Mouse (Mus musculus) thymus, postnatal 36 days (tissue): ENCODE data around the gene Tardbp.

Experiments
- DNase-seq, 2 experiments: peaks; one replicate each; pipeline ENCODE4 v3.0.0; 2022; ENCODE audit warnings: mixed read lengths in 2 of 2

Gene Tardbp

DNA sequence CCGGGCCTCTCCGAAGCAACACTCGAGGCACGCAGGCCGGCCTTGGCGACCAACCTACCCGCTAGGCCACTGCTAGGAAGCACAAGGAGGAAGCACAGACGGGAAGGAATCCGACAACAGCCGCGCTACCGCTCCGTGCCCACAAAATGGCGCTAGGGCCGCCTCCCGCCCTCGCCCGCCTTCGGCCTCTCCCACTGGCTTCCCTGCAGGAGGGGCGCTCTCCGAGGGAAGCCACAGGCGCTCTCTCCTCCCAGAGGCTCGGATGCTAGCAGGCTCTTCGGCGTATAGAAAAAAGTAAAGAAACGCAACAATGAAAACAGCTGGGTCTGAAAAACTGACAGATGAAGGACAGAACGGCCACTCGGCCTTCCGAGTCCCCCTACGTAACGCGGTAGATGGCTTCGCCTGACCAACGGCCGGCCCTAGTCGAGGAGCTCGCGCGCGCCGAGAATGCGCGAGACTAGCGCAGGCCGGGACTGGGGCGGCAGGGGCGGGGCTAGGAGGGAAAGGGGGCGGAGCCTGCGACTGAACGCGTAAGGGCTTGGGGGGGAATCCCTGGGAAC, at the start of gene Tardbp:
Gene Tardbp (minus strand): TSS at position 397 of the 563 bp plus-strand sequence.
- DNase-seq, result peak; percentile 96 to 97

DNA sequence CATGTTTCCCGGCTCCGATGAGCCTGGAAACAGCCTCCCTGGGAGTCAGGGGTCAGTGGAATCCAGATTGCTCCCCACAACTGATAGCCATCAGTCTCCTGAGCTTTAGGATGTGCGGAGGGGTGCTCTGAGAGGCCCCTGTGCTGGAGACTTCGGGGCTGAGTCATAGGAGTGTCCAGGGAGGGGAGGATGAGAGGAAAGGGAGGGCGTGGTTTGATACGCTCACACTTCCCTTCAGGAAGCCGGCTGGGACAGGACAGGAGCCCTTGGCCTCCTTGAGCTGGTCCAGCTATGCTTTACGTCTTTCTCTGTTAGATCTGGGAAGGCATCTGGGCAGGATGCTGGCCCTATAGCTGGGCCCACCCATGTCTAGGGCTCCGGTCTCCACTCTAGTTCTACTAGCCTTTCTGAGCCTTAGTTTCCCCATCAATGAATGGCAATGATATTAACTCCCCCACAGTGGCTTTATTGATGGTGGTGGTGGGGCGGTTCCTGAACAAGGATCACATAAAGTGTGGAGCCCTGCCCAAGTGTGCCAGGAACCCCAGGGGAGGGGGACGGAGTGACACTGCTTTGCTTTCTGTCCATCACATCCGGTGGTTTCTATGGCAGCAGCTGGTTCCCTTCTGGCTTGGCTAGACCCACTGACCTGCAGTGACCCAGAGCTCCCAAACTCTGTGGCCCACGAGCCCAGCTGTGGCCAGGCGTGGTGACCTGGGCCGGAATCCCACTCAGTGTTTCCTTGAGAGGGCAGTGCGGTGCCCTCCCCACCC, 49.6 kb upstream of the Tardbp start:
- DNase-seq, result no peak

DNA sequence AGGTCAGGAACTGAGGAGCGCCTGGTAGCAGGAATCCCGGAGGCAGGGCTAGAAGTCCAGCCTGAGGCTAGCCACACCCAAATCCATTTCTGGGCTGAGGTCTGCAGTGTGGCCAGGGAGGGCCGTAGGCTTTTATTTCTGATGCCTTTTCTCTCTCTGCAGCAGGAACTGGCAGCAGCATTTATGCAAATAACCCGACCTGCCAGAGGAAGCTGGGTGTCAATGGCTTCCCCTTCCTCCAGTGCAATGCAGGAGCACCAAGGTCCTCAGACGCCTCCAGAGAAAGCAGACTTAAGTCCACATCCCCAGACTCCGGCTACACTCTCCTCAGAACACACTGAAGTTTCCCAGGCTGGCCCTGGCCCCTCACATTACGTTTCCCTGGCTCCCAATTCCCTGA, 48.2 kb upstream of the Tardbp start:
- no peak for DNase-seq

DNA sequence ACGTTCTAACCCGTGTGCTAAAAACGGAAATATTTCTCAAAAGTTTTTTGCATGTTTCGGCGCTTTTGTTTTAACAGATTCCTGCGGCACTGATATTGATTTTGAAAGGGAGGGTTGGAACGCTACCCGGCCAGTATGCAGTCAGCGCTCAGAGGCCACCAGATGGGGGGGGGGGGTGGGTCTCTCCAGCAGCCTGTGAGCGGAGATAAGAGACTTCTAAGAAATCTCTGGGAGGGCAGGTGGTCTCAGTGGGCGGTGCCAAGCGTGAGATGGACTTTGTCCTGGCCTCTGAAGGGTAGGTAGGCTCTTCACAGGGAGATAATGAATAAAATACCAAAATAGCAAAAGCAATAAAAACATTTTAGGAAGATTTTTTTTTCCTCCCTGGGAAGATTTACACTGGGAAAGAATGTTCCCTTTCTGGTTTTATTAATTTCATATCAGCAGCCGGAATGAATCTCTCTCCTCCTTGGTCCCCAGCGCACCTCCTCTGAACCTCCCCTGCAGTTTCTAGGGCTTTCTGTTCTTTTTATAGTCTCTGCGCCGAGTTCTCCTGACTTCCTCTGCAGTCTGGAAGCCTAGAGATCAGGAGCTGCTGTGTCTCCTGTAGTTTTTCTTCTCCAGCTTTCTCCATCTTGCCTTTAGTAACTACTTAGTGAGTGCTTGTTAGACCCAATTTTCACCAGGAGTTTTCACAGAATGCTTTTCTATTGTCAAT, 44.6 kb upstream of the Tardbp start:
- no peak for DNase-seq

DNA sequence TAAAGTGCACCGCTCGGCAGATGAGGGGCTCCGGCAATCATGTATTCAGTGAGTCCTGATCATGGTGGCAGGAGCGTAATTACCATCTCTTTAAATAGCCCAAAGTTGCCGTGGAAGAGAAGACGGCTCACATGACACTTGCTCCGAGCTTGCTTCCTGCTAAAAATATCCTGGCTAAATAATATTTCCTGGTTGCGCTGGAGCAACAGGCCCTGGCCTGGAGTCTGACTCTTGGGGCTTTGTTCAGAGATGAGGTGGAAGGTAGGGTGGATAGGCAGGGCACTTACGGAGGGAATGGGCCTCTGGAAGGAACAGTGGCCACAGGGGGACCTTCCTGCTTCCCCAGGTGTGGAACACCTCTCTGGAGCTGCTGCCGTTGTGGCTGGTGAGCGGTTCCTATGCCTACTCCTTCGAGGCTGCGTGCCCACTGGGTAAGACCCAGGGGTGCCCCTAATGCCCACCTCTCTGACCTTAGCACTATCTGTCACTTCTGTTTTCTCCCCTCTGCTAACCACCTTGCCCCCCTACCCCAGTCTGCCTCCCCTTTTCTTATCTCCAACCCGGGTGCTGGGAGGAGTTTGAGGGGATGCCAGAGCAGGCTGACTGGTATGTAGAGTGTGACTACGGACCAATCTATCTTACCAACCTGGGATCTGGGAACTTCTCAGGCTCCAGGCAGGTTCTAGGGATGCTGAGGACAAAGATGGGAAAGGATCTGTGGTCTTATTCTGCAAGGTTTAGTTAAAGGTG, 40.4 kb upstream of the Tardbp start:
- DNase-seq, result no peak

DNA sequence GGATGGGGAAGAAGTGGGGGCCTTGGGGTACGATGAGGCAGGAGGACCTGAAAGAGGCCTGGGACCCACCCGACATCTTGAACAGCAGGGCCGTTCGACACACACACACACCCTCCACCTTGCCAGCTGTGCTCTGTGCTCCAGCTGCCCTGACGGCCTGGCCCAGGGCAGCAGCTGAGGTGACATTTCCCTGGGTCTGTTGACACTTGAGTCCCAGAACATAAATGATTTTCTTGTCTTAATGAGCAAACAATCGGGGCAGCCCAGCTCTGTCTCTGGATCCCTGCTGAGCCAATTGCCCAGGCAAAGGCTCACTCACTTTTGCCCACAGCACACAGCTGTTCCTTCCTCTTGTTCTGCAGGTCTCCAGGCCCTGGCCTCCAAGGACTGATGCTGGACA, 37.2 kb upstream of the Tardbp start:
- DNase-seq, result no peak

DNA sequence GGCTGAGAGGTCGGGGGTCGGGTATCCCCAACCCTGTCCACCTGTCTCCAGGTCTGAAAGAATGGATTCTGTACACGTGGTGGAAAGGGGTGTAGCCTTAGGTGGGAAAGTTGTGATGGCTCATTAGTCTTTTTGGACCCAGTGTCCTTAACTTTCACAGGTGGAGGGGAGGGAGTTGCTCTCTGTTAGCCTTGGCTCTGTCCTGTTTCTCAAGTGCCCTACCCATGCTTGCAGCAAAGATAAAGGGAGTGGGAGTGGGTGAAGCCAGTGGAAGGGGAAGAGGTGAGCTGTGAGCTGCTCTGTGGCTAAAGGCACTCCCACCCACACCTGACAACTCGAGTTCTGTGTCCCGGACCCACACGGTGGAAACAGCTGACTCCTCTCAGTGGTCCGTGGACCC, 36.5 kb upstream of the Tardbp start:
- no peak for DNase-seq

DNA sequence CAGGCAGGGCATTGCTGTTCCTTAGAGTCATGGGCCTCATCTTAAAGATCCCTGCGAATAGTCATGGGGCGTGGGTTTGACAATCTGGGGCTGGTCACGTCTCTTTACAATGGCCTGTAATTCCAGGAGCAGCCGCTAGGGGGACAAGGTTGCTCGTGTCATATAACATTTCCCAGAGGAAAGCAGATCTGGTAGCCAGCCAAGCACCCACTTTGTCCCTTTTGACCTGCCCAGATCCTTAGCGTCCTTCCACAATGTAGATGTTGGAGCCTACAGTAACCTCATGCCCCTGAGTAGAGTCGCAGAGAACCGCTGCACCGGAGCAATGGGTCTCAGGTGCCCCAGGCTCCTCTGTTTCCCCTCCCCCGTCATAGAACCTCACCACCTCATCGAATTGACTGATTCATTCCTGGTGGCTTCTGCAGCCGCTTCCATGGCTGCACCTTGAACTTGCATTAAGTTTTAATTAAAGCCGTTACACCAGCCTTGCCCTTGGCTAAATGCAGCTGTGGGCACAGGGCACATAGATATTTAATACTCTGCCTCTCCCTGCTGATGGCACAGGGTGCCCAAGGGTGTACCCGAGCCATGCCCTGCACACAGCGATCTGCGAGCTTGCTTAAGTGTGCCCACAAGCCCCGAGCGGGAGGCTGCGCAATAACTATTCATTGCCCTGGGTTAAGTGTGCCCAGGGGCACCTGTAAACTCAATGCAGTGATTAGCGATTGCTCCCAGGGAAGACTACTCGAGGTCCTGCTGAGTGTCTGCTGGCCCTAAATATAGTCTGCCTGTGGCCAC, 35.5 kb upstream of the Tardbp start:
- DNase-seq, result peak; percentile 70 to 77

DNA sequence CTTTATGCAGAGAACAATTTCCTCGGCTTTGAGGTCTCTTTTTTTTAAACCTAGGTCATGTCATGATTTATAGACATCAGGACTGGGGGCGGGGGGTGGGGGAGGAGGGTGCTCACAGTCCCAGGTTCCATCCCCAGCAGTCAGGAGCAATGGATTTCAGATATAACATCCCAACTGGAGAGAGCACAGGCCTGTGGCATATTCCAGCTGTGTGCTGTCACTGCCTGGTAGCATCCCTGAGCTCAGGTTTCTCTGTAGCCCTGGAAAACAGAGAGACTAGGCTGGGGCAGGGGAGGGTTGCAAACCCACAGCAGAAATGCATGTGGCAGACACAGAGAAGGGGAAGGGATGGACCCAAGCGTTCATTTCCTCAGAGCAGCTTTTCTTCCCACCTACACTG, 33.4 kb upstream of the Tardbp start:
- DNase-seq, result no peak

DNA sequence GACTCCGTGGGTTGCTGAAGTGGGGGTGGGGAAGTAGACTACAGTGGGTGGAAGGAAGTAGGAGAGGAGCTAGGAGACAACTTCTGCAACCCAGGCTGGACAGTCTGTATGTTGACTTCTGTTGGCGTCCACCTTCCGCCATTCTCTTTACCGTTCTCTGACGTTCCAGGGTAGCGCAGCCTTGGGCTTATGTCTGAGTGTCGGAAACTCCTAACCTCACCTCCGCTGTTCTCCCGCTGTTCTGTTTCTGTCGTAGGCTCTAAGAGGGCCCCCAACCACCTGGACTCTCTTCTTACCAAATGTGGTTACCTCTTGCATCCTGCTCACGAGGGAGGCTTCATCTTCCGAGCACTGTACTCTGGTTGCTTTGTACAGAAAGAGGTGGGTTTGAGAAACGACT, 31.0 kb upstream of the Tardbp start:
- peak; percentile 68 to 80 for DNase-seq

DNA sequence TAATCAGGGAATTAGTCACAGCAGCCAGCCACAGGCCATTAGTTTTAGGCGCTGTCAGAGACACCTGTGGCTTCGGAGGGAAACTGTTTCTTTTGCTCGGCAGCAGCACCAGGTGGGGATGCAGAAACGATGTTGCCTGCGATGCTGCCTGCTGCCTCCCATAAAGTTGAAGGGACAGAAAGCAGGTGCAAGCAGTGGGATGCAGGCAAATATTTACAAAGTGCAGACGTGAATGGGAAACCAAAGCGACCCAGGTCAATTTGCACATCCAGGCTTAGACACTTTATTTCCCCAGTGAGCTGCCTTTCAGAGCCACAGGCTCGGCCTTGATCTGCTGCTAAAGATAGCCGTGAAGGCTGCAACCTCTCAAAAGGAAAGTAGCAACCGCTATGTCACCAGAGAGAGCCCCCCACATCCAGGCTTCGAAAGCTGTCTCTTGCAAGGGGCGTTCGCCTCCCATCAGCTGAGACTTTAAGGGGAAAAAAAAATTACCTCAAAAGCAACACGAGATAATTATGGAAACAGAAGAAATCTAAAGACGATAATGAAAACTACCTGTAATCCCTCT, 30.0 kb upstream of the Tardbp start:
- peak; percentile 58 to 62 for DNase-seq

DNA sequence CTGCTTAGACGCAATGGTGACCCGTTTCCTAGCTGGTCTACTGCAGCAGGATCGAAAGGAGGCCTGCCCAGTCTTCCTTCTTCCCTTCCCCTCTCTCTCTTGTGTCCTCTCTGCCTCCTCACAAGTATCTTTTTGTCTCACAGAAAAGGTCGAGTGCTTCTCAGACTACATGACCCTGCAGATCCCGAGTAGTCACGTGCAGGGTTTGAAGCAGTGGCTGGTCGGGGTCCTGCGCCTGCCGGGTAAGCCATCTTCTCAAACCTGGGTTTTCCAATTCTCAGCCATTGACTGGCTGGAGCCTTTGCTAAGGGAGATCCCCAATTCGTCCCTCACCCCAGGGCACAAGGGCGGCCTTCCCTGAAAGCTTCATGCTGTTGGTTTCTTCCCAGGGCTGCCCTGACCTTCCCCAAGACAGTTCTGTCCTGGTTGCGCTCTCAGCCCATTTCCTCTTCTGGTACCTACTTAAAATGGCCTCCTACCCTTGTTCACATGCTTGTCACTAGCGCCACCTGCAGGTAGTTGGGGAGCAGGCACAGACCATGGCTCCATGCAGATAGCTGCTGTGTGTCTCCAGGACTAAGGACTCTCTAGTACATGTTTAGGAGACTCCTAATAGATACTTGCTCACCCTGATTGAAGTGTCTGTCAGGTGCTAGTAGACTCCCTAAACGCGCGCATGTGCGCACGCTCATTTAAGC, 28.0 kb upstream of the Tardbp start:
- DNase-seq, result peak; percentile 55 to 64

DNA sequence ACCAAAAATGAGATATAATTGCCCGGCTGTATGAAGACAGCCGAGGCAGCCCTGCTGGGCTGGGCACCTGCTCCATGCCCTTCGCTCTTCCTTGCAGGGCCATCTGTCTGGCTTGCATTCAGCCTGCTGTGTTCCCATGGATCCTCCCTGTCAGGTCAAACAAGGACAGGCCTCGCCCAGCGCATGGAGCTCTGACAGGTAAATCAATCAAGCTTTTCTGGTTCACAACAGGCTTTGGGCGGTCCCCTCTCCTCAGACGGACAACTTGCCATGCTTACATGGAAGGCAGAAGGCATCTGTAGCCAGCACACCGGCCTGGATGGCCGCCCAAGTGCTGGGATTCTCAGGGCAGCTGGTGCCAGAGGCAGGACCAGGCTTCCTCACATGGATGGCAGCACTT, 24.2 kb upstream of the Tardbp start:
- no peak for DNase-seq

DNA sequence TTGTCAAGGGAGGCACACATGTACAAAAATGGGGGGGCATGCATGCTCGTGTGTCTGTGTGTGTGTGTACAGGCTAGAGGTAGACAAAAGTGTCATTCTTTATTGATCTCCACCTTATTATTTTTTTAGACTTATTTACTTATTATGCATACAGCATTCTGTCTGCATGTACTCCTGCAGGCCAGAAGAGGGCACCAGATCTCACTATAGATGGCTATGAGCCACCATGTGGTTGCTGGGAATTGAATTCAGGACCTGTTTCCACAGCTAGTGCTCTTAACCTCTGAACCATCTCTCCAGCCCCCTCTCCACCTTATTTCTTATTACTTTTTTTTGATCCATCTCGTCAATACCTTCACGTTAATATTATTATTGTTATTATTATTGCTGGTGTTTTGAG, 22.5 kb upstream of the Tardbp start:
- no peak for DNase-seq

DNA sequence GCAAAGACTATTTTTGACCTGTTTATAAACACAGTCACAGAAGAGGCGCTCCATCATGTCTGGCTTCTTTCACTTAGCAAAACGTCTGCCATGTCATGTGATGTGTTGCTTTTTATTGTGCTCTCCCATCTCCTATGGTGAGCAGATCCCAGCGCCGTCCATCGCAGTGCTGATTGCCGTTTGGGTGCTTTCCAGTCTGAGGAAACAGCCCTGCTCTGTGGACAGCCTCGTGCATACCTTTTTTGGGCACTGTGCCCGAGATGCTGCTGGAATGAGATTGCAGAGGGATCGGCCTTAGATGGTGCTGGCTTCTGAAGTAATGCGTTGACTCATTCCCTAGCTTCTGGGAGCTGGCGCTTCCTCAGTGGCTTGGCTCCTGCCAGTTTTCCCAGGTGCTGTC, 19.8 kb upstream of the Tardbp start:
- no peak for DNase-seq

DNA sequence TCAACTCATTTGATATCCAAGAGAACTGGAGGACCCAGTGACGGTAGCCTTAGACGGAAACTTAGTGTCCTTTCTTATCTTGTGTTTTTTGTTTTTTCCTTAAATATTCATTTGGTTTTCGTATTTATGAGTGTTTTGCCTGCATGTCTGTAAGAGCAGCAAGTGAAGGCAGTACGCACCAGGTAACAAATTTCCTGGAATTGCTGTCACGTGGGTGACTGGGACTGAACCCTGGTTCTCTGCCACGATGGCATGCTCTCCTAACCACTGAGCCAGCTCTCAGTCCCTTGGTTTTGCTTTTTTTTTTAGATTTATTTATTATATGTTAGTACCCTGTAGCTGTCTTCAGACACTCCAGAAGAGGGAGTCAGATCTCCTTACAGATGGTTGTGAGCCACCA, 18.1 kb upstream of the Tardbp start:
- DNase-seq, result no peak

DNA sequence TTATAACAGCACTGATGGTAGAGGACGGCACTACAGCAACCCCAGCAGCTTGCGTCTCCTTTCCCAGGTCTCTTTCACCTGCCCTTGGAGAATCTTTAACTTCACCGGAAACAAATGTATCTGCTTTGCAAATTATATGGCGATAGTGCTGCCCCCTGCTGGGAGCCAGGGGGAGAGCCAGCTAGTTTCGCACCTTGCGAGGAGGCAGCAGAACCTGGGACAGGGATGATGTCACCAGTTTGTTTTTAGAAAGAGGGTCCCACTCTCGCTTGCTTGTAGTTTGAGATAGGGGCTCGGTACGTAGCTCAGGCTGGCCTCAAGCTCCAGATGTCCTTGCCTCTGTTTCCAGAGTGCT, 17.3 kb upstream of the Tardbp start:
- peak; percentile 79 for DNase-seq

DNA sequence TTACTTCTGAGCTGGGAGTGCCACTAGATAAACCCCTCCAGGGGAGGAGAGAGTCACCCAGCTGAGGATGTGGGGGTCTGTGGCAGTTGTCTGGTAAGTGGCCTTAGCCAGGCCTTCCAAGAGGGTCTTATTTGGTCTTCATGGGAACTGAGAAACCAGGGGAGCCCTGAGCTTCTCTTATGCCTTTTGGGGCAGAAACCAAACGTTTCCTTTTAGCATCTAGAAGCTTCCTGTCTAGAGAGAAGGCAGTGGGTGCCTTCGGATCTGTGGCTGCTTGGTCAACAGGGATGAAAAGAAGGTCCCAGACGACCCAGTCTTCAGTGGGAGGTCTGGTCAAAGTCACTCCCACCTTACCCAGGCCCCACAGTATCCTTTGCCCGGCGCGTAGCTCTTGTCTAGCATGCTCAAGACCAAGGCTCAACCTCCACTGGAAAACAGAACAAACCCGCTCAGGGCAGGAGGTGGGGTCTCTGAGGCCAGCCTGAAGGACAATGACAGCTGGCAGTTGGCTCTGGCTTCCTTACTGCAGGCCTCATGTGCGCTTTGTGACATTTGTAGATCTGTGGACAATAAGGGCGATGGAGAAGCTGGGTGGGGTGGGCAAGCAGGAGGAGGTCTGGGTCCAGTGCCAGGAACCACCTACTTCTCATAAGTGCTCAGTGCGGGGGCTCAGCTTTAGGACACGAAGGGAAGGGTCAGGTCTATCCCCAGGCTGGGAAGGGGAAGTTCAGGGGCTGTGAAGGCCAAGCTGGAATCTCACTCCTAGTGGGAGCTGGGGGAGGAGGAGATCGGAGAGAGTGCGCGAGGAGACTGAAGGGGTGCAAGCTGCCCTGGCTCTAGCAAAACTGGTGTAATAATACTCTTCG, 16.7 kb upstream of the Tardbp start, which contains the start of gene Gm572:
Gene Gm572 (plus strand): TSS at position 27 of the 866 bp plus-strand sequence.
- peak in 1 of 2 experiments; percentile 17 for DNase-seq

DNA sequence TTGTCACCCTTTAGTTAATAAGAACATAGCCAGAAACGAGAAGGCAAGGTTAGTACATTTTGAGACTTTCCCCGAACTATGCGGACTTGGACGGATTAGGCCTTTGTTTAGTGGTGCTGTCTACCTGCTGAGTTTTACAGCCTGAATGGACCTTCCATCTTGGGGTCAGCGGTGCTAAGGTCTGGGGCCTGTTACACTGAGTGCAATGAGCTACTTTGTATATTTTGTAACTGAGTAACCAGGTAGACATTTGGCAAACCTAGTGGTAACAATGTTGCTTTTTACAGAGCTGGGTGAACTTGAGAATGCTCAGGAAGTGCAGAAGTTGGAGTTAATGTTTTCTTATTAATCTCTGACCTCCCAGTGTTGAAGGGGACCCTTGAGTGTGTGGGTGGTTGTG, 14.3 kb upstream of the Tardbp start:
- no peak for DNase-seq

DNA sequence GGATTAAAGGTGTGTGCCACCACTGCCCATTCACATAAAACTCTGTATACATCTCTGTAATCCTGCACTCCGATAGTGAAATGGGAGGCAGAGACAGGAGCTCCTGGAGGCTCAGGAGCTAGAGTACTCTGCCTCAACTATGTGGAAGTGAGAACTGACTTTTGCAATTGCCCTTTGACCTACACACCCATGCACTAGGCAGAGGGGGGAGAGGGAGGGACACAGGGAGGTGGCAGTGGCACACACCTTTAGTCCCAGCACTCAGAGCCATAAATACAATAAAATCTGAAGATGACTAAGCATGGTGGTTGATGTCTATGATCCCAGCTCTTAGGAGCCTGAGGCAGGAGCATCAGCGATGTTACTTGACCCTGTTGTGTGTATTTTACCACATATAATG, 12.6 kb upstream of the Tardbp start:
- no peak for DNase-seq

DNA sequence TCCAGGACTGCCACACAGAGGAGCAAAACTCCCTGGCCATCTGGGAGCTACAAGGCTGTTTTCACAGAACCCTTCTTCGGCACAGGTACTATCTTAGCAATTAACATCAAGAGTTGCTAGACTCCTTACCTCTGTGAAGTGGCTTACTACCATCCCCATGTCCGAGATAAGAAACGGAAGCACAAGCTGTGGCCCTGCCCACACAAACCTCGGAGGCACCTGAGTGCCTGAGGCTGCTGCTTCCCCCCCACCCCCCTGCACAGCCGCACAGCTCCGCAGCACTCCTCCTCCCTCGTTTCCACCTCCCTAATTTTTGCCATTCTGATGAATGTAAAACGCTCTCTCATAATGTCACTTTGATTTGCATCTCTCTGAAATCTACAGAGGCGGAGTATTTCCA, 11.5 kb upstream of the Tardbp start:
- no peak for DNase-seq
